Mouse (Mus musculus): ENCODE data around the gene Osgin1.

DNA sequence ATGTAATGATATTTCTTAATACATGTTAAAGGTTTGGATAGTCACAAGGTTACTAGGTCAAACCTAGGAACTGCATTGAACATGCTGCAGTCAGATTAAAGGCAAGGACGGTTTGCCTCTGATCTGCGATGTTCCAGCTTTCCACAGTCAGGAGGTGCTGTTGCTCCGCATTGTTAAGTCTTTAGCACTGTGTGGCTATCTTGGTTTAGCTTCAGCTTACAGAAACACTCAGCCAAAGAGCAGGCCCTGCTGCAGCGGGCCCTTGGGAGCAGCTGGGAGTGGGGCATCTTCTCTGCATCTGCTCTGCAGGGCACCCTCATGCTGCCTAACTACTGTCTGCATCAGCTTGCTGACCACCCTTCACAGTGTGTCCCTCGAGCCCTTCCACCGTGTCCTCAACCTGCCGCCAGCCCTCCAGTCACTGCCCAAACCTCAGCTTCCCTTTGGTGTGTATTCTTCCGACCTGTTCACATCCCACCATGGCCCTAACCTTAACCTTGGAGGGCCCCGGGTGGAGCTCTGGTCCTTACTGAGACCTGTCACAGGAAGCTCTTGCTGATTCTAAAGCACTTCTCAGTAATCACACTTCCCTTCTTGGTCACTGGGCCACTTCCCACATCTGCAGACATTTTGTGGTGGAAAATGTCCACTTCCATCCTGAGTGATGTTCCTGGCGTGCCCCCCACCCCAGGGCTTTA is 21.7 kb upstream of the Osgin1 start:
- TF ChIP-seq CTCF (IDR thresholded peaks at IDR 0.05; ENCODE audit: low read depth, low read length) (no peak), GATA2 (IDR thresholded peaks at IDR 0.05; ENCODE audit: borderline replicate concordance, low read depth, low read length) (no peak)

Measured in G1E (cell line).